Mouse (Mus musculus): ENCODE results near the gene Jrkl. TPM values are rescaled to one million over a fixed set of nuclear protein-coding genes. Genes with fewer than 3 reads are reported as not detected.

Gene Jrkl
- polyA plus RNA-seq, 1 experiment from 2014 or later = 9.5 TPM

- Histone ChIP-seq H3K27me3 (replicated peaks) (no peaks in the 10 kb centered on the region), H3K36me3 (no peaks in the 10 kb centered on the region), H3K4me2 (no peak overlapping the region), H3K9ac (no peak overlapping the region), H3K9me3 (replicated peaks) (peaks cover 7% of the 10 kb centered on the region), H3K4me1 (replicated peaks) (no peaks in the 10 kb centered on the region), H3K4me3 (no peak overlapping the region), H3K27ac (ENCODE audit: poor library complexity, severe bottlenecking) (no peak overlapping the region)
- 21% methylated on average over 4 of the region's 4 CpGs for WGBS
- peak; percentile 45 for ATAC-seq (ENCODE audit: insufficient number of reproducible peaks, low FRiP score)
Measured at GRCm38 (mm10) chr9:13230553-13230952, 15.1 kb downstream of the Jrkl start.

GRCm38 (mm10) chr9:13225872-13226271 is 19.8 kb downstream of the Jrkl start:
- H3K4me2 ChIP-seq = no peak overlapping the region
- no peak for ATAC-seq (ENCODE audit: insufficient number of reproducible peaks, low FRiP score)
- 72% methylated on average over 1 of the region's 1 CpGs for WGBS

GRCm38 (mm10) chr9:13206369-13206768 is 39.3 kb downstream of the Jrkl start:
- H3K9ac ChIP-seq = no peak overlapping the region
- H3K4me1 ChIP-seq (replicated peaks) = no peaks in the 10 kb centered on the region
- no peak overlapping the region for H3K4me2 ChIP-seq
- no peak overlapping the region for H3K4me3 ChIP-seq
- H3K27ac ChIP-seq (ENCODE audit: poor library complexity, severe bottlenecking) = no peak overlapping the region
- no peaks in the 10 kb centered on the region for H3K9me3 ChIP-seq (replicated peaks)
- H3K36me3 ChIP-seq = no peaks in the 10 kb centered on the region
- 76% methylated on average over 2 of the region's 2 CpGs for WGBS
- ATAC-seq (ENCODE audit: insufficient number of reproducible peaks, low FRiP score) = no peak
- no peaks in the 10 kb centered on the region for H3K27me3 ChIP-seq (replicated peaks)

More at GRCm38 (mm10) chr9:13225872-13226271, 19.8 kb downstream of the Jrkl start:
- no peak overlapping the region for H3K9ac ChIP-seq
- H3K4me1 ChIP-seq (replicated peaks) = no peaks in the 10 kb centered on the region
- H3K9me3 ChIP-seq (replicated peaks) = peaks cover 7% of the 10 kb centered on the region
- H3K36me3 ChIP-seq = no peaks in the 10 kb centered on the region
- H3K27me3 ChIP-seq (replicated peaks) = no peaks in the 10 kb centered on the region
- H3K27ac ChIP-seq (ENCODE audit: poor library complexity, severe bottlenecking) = no peak overlapping the region
- no peak overlapping the region for H3K4me3 ChIP-seq

- WGBS = 60% methylated on average over 5 of the region's 5 CpGs
- Histone ChIP-seq H3K4me2 (no peak overlapping the region), H3K9me3 (replicated peaks) (no peaks in the 10 kb centered on the region), H3K9ac (no peak overlapping the region), H3K4me1 (replicated peaks) (peaks cover 4% of the 10 kb centered on the region), H3K27me3 (replicated peaks) (no peaks in the 10 kb centered on the region), H3K4me3 (no peak overlapping the region), H3K27ac (ENCODE audit: poor library complexity, severe bottlenecking) (no peak overlapping the region), H3K36me3 (no peaks in the 10 kb centered on the region)
- no peak for ATAC-seq (ENCODE audit: insufficient number of reproducible peaks, low FRiP score)
Measured at GRCm38 (mm10) chr9:13203681-13204080, 41.9 kb downstream of the Jrkl start.

GRCm38 (mm10) chr9:13203109-13203508 is 42.5 kb downstream of the Jrkl start:
- Histone ChIP-seq H3K4me2 (no peak overlapping the region), H3K27ac (ENCODE audit: poor library complexity, severe bottlenecking) (no peak overlapping the region), H3K9me3 (replicated peaks) (no peaks in the 10 kb centered on the region), H3K9ac (no peak overlapping the region), H3K36me3 (no peaks in the 10 kb centered on the region), H3K4me3 (no peak overlapping the region), H3K27me3 (replicated peaks) (no peaks in the 10 kb centered on the region), H3K4me1 (replicated peaks) (peaks cover 4% of the 10 kb centered on the region)
- WGBS = 84% methylated on average over 1 of the region's 1 CpGs
- ATAC-seq (ENCODE audit: insufficient number of reproducible peaks, low FRiP score) = no peak

GRCm38 (mm10) chr9:13200079-13200478 is 45.5 kb downstream of the Jrkl start:
- ATAC-seq (ENCODE audit: insufficient number of reproducible peaks, low FRiP score) = peak; percentile 39; the same call in 1 of the 2 replicates
- 16% methylated on average over 3 of the region's 3 CpGs for WGBS
- no peak overlapping the region for H3K27ac ChIP-seq (ENCODE audit: poor library complexity, severe bottlenecking)

GRCm38 (mm10) chr9:13195762-13196161 is 49.9 kb downstream of the Jrkl start:
- Histone ChIP-seq H3K9ac (no peak overlapping the region), H3K4me3 (no peak overlapping the region), H3K4me2 (no peak overlapping the region), H3K9me3 (replicated peaks) (no peaks in the 10 kb centered on the region), H3K36me3 (no peaks in the 10 kb centered on the region), H3K27ac (ENCODE audit: poor library complexity, severe bottlenecking) (no peak overlapping the region), H3K4me1 (replicated peaks) (peaks cover 4% of the 10 kb centered on the region), H3K27me3 (replicated peaks) (no peaks in the 10 kb centered on the region)
- WGBS = 6% methylated on average over 7 of the region's 7 CpGs
- no peak for ATAC-seq (ENCODE audit: insufficient number of reproducible peaks, low FRiP score)

More at GRCm38 (mm10) chr9:13200079-13200478, 45.5 kb downstream of the Jrkl start:
- Histone ChIP-seq H3K27me3 (replicated peaks) (no peaks in the 10 kb centered on the region), H3K9ac (no peak overlapping the region), H3K4me3 (no peak overlapping the region), H3K4me1 (replicated peaks) (peaks cover 4% of the 10 kb centered on the region), H3K36me3 (no peaks in the 10 kb centered on the region), H3K4me2 (no peak overlapping the region), H3K9me3 (replicated peaks) (no peaks in the 10 kb centered on the region)

GRCm38 (mm10) chr9:13195268-13195667 is 50.4 kb downstream of the Jrkl start:
- Histone ChIP-seq H3K4me2 (no peak overlapping the region), H3K4me1 (replicated peaks) (peaks cover 4% of the 10 kb centered on the region), H3K27ac (ENCODE audit: poor library complexity, severe bottlenecking) (no peak overlapping the region), H3K9ac (no peak overlapping the region), H3K9me3 (replicated peaks) (no peaks in the 10 kb centered on the region), H3K4me3 (no peak overlapping the region), H3K27me3 (replicated peaks) (no peaks in the 10 kb centered on the region), H3K36me3 (no peaks in the 10 kb centered on the region)
- no peak for ATAC-seq (ENCODE audit: insufficient number of reproducible peaks, low FRiP score)
- 2% methylated on average over 4 of the region's 4 CpGs for WGBS

GRCm38 (mm10) chr9:13194619-13195018 is 51.0 kb downstream of the Jrkl start:
- H3K4me1 ChIP-seq (replicated peaks) = peaks cover under 1% of the 10 kb centered on the region
- ATAC-seq (ENCODE audit: insufficient number of reproducible peaks, low FRiP score) = no peak
- H3K36me3 ChIP-seq = no peaks in the 10 kb centered on the region
- no peak overlapping the region for H3K9ac ChIP-seq
- 77% methylated on average over 4 of the region's 4 CpGs for WGBS
- no peak overlapping the region for H3K27ac ChIP-seq (ENCODE audit: poor library complexity, severe bottlenecking)
- no peaks in the 10 kb centered on the region for H3K27me3 ChIP-seq (replicated peaks)
- no peaks in the 10 kb centered on the region for H3K9me3 ChIP-seq (replicated peaks)
- H3K4me2 ChIP-seq = no peak overlapping the region
- no peak overlapping the region for H3K4me3 ChIP-seq

Other genes starting within 250 kb of the Jrkl start
- 8.5 and 9.5 TPM in 2 replicates for gene Ccdc82, start 1.1 kb upstream of the Jrkl start, polyA plus RNA-seq (2016; fragmentation: Nextera tagmentation; extraction: Ambion mirVana)
- 11.6 and 12.3 TPM in 2 replicates for gene Maml2, start 52.1 kb upstream of the Jrkl start, polyA plus RNA-seq (2016; fragmentation: Nextera tagmentation; extraction: Ambion mirVana)
- not detected in 2 replicates for gene Gm17571, start 200.9 kb upstream of the Jrkl start, polyA plus RNA-seq (2016; fragmentation: Nextera tagmentation; extraction: Ambion mirVana)

All from heart, embryonic 12.5 days (tissue).